Mouse (Mus musculus) neural tube, embryonic 13.5 days (tissue): ENCODE measurements at regions not wholly inside any gene's neighbourhood (a gene's known extent, or its start where the extent isn't known, plus 50 kb on each side); places are given as distances from the start of the nearest gene placed in this dataset.
"Not testable (repeated sequence)": the region's sequence is repeated elsewhere in the genome, so short reads cannot be mapped to it uniquely, and the experiment has no call there.

Source experiments
- ATAC-seq: fragments of 200-750 bp; cut with Nextera tagmentation; 2 replicates; pipeline ENCODE4 v1.8.0; 2017; ENCODE audit warnings: low read depth, mild to moderate bottlenecking, moderate TSS enrichment, moderate library complexity
- H3K27ac ChIP-seq: fragments of 300-500 bp; sonication (generic); replicated peaks from 2 replicates; pipeline ENCODE4 v1.5.1; 2015; ENCODE audit warnings: moderate library complexity, mild to moderate bottlenecking, inconsistent platforms
- H3K27me3 ChIP-seq: fragments of 300-500 bp; sonication (generic); 2 replicates; pipeline ENCODE4 v1.6.1; 2015; ENCODE audit warnings: mild to moderate bottlenecking, inconsistent platforms
- H3K36me3 ChIP-seq: fragments of 300-500 bp; sonication (generic); 2 replicates; pipeline ENCODE4 v1.6.1; 2015; ENCODE audit warnings: mild to moderate bottlenecking, inconsistent platforms
- H3K4me1 ChIP-seq: fragments of 300-500 bp; sonication (generic); replicated peaks from 2 replicates; pipeline ENCODE4 v1.6.1; 2015; ENCODE audit warnings: inconsistent platforms
- H3K4me2 ChIP-seq: fragments of 300-500 bp; sonication (generic); 2 replicates; pipeline ENCODE4 v1.6.1; 2015; ENCODE audit warnings: inconsistent platforms, mild to moderate bottlenecking, moderate library complexity
- H3K4me3 ChIP-seq: fragments of 300-500 bp; sonication (generic); 2 replicates; pipeline ENCODE4 v1.5.1; 2015; ENCODE audit warnings: mild to moderate bottlenecking, inconsistent platforms
- H3K9ac ChIP-seq: fragments of 300-500 bp; sonication (generic); 2 replicates; pipeline ENCODE4 v1.6.1; 2015; ENCODE audit warnings: moderate library complexity, mild to moderate bottlenecking, inconsistent platforms
- H3K9me3 ChIP-seq: fragments of 300-500 bp; sonication (generic); 2 replicates; pipeline ENCODE4 v1.6.1; 2016; ENCODE audit warnings: inconsistent platforms
- WGBS: fragments of 180-500 bp; shearing (Covaris S2); methylation state at CpG from one replicate; pipeline ENCODE4 v1.1.7; 2015; 5-methylcytosine and 5-hydroxymethylcytosine counted together

DNA sequence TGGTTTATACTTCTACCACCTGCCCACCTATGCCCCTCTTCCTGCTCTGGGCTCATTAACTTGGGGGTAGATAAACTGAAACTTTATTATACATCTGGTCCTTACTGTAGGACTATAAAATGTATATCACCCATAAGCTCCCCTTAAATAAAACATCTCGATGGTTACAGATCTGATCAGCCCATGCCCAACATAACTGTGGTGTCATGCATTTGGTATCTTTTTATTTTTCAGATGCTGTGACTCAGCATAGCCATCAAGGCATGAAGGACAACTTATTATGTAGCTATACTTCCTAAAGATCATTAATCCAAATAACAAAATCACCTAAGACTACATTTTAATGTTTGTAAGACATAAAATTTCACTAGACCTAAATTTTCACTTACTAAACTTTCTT, 761.0 kb downstream of the Cdh11 start:
- H3K4me3 ChIP-seq: no peak overlapping the region
- no peak overlapping the region for H3K4me2 ChIP-seq
- no peak for ATAC-seq
- no peaks in the 10 kb centered on the region for H3K36me3 ChIP-seq
- H3K27me3 ChIP-seq: no peaks in the 10 kb centered on the region
- no peak overlapping the region for H3K9ac ChIP-seq
- 90% methylated on average over 1 of the region's 1 CpGs for WGBS
- H3K27ac ChIP-seq: no peak overlapping the region
- H3K4me1 ChIP-seq: no peaks in the 10 kb centered on the region
- no peaks in the 10 kb centered on the region for H3K9me3 ChIP-seq

GRCm38 (mm10) chr8:102017776-102018175, 767.7 kb downstream of the Cdh11 start:
- no peak overlapping the region for H3K9ac ChIP-seq
- H3K27me3 ChIP-seq: no peaks in the 10 kb centered on the region
- H3K27ac ChIP-seq: no peak overlapping the region
- no peaks in the 10 kb centered on the region for H3K36me3 ChIP-seq
- no peaks in the 10 kb centered on the region for H3K9me3 ChIP-seq
- no peak overlapping the region for H3K4me3 ChIP-seq
- no peak for ATAC-seq
- H3K4me1 ChIP-seq: no peaks in the 10 kb centered on the region
- no peak overlapping the region for H3K4me2 ChIP-seq
- 79% methylated on average over 2 of the region's 2 CpGs for WGBS

DNA sequence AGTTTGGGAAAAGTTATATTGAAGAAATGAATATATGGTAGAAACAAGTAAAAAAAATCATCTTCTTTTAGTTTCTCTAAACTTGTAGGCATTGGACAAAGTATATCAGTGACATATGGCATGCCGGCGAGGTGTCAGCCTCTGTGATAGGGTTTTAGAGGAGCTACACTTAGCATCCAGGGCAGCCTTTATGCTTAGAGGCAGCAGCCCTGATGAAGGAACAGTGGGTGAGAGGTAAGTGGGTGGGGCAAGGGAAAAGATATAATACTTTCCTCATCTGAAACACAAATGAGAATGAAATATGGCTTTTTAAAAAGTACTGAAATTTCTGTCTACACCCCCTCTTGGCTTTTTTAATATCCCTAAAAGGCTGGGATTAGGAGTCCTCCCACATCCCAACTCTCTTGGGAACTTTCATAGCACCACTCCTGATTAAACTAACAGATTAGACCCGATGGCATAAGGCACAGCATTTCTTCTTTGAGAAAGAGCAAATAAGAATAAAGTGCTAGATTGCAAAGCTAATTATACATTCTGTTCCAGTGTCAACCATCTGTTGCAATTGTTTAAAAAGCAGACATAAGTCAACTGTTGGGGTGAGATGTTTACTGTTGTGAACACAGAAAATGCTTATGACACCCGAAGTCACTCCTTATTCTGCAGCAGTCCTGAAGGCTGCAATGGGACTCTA, 785.0 kb downstream of the Cdh11 start:
- no peak overlapping the region for H3K9ac ChIP-seq
- no peaks in the 10 kb centered on the region for H3K27me3 ChIP-seq
- no peaks in the 10 kb centered on the region for H3K36me3 ChIP-seq
- H3K9me3 ChIP-seq: no peaks in the 10 kb centered on the region
- WGBS: 77% methylated on average over 4 of the region's 4 CpGs
- no peak for ATAC-seq
- no peak overlapping the region for H3K27ac ChIP-seq
- no peak overlapping the region for H3K4me2 ChIP-seq
- no peak overlapping the region for H3K4me3 ChIP-seq
- H3K4me1 ChIP-seq: no peaks in the 10 kb centered on the region

- not testable (repeated sequence) for H3K4me3 ChIP-seq, H3K36me3 ChIP-seq, H3K4me1 ChIP-seq, H3K27ac ChIP-seq, H3K9me3 ChIP-seq, ATAC-seq, H3K27me3 ChIP-seq, H3K9ac ChIP-seq, H3K4me2 ChIP-seq
- WGBS: 72% methylated on average over 2 of the region's 2 CpGs
Observed at GRCm38 (mm10) chr8:101996761-101997160, 788.7 kb downstream of the Cdh11 start.

DNA sequence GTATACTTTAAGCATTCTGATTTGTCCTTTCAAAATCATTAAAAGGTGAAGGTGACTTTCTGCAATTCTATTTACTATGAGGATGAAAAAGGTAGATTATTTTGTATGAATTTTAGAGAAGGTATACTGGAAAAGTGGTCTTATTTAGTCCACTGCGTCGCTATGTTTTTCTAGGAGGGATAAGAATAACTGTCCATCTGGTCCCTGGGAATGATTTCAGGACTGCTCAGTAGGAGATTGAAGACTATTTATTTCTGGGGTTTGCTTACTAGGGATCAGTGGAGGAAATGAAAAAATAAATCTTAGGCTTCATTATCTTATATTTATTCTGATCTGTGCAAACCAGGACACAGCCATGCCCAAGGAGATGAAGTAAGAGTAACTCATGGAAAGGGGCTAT, 828.6 kb downstream of the Cdh11 start:
- no peak overlapping the region for H3K9ac ChIP-seq
- H3K4me2 ChIP-seq: no peak overlapping the region
- no peaks in the 10 kb centered on the region for H3K36me3 ChIP-seq
- H3K4me3 ChIP-seq: no peak overlapping the region
- no peaks in the 10 kb centered on the region for H3K9me3 ChIP-seq
- H3K27ac ChIP-seq: no peak overlapping the region
- 85% methylated on average over 2 of the region's 2 CpGs for WGBS
- H3K27me3 ChIP-seq: no peaks in the 10 kb centered on the region
- ATAC-seq: no peak
- H3K4me1 ChIP-seq: no peaks in the 10 kb centered on the region

- no peaks in the 10 kb centered on the region for H3K36me3 ChIP-seq
- H3K27me3 ChIP-seq: no peaks in the 10 kb centered on the region
- ATAC-seq: no peak
- no peak overlapping the region for H3K4me3 ChIP-seq
- no peak overlapping the region for H3K9ac ChIP-seq
- no peak overlapping the region for H3K27ac ChIP-seq
- no peaks in the 10 kb centered on the region for H3K9me3 ChIP-seq
- no peak overlapping the region for H3K4me2 ChIP-seq
- H3K4me1 ChIP-seq: no peaks in the 10 kb centered on the region
- 63% methylated on average over 2 of the region's 2 CpGs for WGBS
Observed at GRCm38 (mm10) chr8:101950599-101950998, 834.8 kb downstream of the Cdh11 start.

- no peaks in the 10 kb centered on the region for H3K9me3 ChIP-seq
- no peak overlapping the region for H3K4me2 ChIP-seq
- H3K4me3 ChIP-seq: no peak overlapping the region
- H3K9ac ChIP-seq: no peak overlapping the region
- no peaks in the 10 kb centered on the region for H3K36me3 ChIP-seq
- no peak overlapping the region for H3K27ac ChIP-seq
- 64% methylated on average over 2 of the region's 2 CpGs for WGBS
- no peaks in the 10 kb centered on the region; the same call in 1 of the 2 replicates for H3K4me1 ChIP-seq
- H3K27me3 ChIP-seq: no peaks in the 10 kb centered on the region
- ATAC-seq: no peak
Observed at GRCm38 (mm10) chr8:101937859-101938258, 847.6 kb downstream of the Cdh11 start.

GRCm38 (mm10) chr8:101913665-101914064, 871.8 kb downstream of the Cdh11 start:
- Histone ChIP-seq H3K9me3 (no peaks in the 10 kb centered on the region), H3K9ac (no peak overlapping the region), H3K27ac (no peak overlapping the region), H3K4me1 (no peaks in the 10 kb centered on the region), H3K36me3 (no peaks in the 10 kb centered on the region), H3K4me3 (no peak overlapping the region), H3K27me3 (no peaks in the 10 kb centered on the region), H3K4me2 (no peak overlapping the region)
- ATAC-seq: no peak
- WGBS: 95% methylated on average over 1 of the region's 1 CpGs
